Mouse (Mus musculus) urinary bladder, postnatal 36 days (tissue): ENCODE measurements at regions not wholly inside any gene's neighbourhood (a gene's known extent, or its start where the extent isn't known, plus 50 kb on each side); places are given as distances from the start of the nearest gene placed in this dataset.

Source experiments
- DNase-seq, 2 experiments: peaks; one replicate each; pipeline ENCODE4 v3.0.0; 2022; ENCODE audit warnings: low spot score in 2 of 2, mixed read lengths in 1 of 2

- DNase-seq = no peak
These were observed 580.4 kb upstream of the Gm19410 start for GRCm38 (mm10) chr8:35185165-35185564.

- no peak for DNase-seq
These were observed 577.1 kb upstream of the Gm19410 start for GRCm38 (mm10) chr8:35188531-35188930.

- no peak for DNase-seq
These were observed 575.9 kb upstream of the Gm19410 start for GRCm38 (mm10) chr8:35189695-35190094.

- no peak for DNase-seq
These were observed 573.1 kb upstream of the Gm19410 start for GRCm38 (mm10) chr8:35192515-35192914.

GRCm38 (mm10) chr8:35193771-35194170, 571.8 kb upstream of the Gm19410 start:
- no peak for DNase-seq

- no peak for DNase-seq
These were observed 569.4 kb upstream of the Gm19410 start for GRCm38 (mm10) chr8:35196189-35196588.

- DNase-seq = no peak
These were observed 566.8 kb upstream of the Gm19410 start for GRCm38 (mm10) chr8:35198766-35199165.

- peak; percentile 63 to 72 for DNase-seq
These were observed 564.2 kb upstream of the Gm19410 start for GRCm38 (mm10) chr8:35201416-35201815.

GRCm38 (mm10) chr8:35204971-35205370, 560.6 kb upstream of the Gm19410 start:
- no peak for DNase-seq

- DNase-seq = peak; percentile 58 to 62
These were observed 560.1 kb upstream of the Gm19410 start for GRCm38 (mm10) chr8:35205536-35205935.

GRCm38 (mm10) chr8:35206271-35206670, 559.3 kb upstream of the Gm19410 start:
- DNase-seq = peak in 1 of 2 experiments; percentile 53

- no peak for DNase-seq
These were observed 557.2 kb upstream of the Gm19410 start for GRCm38 (mm10) chr8:35208357-35208756.

GRCm38 (mm10) chr8:35211506-35212452, 553.8 kb upstream of the Gm19410 start:
- peak in 1 of 2 experiments; percentile 31 for DNase-seq

GRCm38 (mm10) chr8:35213515-35213914, 552.1 kb upstream of the Gm19410 start:
- no peak for DNase-seq

GRCm38 (mm10) chr8:35217604-35218003, 548.0 kb upstream of the Gm19410 start:
- DNase-seq = no peak

- DNase-seq = peak in 1 of 2 experiments; percentile 56
These were observed 547.3 kb upstream of the Gm19410 start for GRCm38 (mm10) chr8:35218327-35218726.

GRCm38 (mm10) chr8:35224053-35224924, 541.3 kb upstream of the Gm19410 start:
- peak; percentile 38 to 40 for DNase-seq

- DNase-seq = no peak
These were observed 540.7 kb upstream of the Gm19410 start for GRCm38 (mm10) chr8:35224925-35225244.

- no peak for DNase-seq
These were observed 538.5 kb upstream of the Gm19410 start for GRCm38 (mm10) chr8:35227079-35227478.

GRCm38 (mm10) chr8:35228449-35228848, 537.1 kb upstream of the Gm19410 start:
- DNase-seq = no peak

GRCm38 (mm10) chr8:35233520-35234186, 531.9 kb upstream of the Gm19410 start:
- no peak for DNase-seq

GRCm38 (mm10) chr8:35234436-35234835, 531.2 kb upstream of the Gm19410 start:
- no peak for DNase-seq
